Mouse (Mus musculus): Measurements from ENCODE around the gene Piga.

Piga gene

GRCm38 (mm10) chrX:164419471-164419939, at the start of gene Piga:
TSS of gene Piga (plus strand) at chrX:164419787.
- DNase-seq, result peak; percentile 89 to 92

GRCm38 (mm10) chrX:164370576-164370975, 49.0 kb upstream of the Piga start:
- no peak for DNase-seq

- no peak for DNase-seq
Measured at GRCm38 (mm10) chrX:164373081-164373480, 46.5 kb upstream of the Piga start, which contains the start of gene Vegfd. TSS of gene Vegfd (plus strand) at chrX:164373378.

- DNase-seq, result no peak
Measured at GRCm38 (mm10) chrX:164374586-164374985, 45.0 kb upstream of the Piga start.

- no peak for DNase-seq
Measured at GRCm38 (mm10) chrX:164379721-164380120, 39.9 kb upstream of the Piga start.

GRCm38 (mm10) chrX:164381618-164382408, 37.8 kb upstream of the Piga start:
- peak; percentile 61 to 79 for DNase-seq

- DNase-seq, result no peak
Measured at GRCm38 (mm10) chrX:164394091-164394490, 25.5 kb upstream of the Piga start.

- DNase-seq, result no peak
Measured at GRCm38 (mm10) chrX:164398456-164398855, 21.1 kb upstream of the Piga start.

GRCm38 (mm10) chrX:164405080-164405649, 14.4 kb upstream of the Piga start:
- DNase-seq, result no peak

GRCm38 (mm10) chrX:164406133-164407022, 13.2 kb upstream of the Piga start:
- DNase-seq, result no peak

- no peak for DNase-seq
Measured at GRCm38 (mm10) chrX:164408301-164408927, 11.2 kb upstream of the Piga start.

- DNase-seq, result no peak
Measured at GRCm38 (mm10) chrX:164410562-164410961, 9.0 kb upstream of the Piga start.

GRCm38 (mm10) chrX:164416803-164417202, 2.8 kb upstream of the Piga start:
- DNase-seq, result no peak

- DNase-seq, result no peak
Measured at GRCm38 (mm10) chrX:164418008-164418407, 1.6 kb upstream of the Piga start.

- DNase-seq, result no peak
Measured at GRCm38 (mm10) chrX:164419955-164420354, 368 bp downstream of the Piga start.

GRCm38 (mm10) chrX:164420518-164420917, 931 bp downstream of the Piga start:
- DNase-seq, result no peak

- no peak for DNase-seq
Measured at GRCm38 (mm10) chrX:164424821-164425220, 5.2 kb downstream of the Piga start.

- no peak for DNase-seq
Measured at GRCm38 (mm10) chrX:164427295-164427694, 7.7 kb downstream of the Piga start.

- DNase-seq, result no peak
Measured at GRCm38 (mm10) chrX:164428224-164428623, 8.6 kb downstream of the Piga start.

- DNase-seq, result no peak
Measured at GRCm38 (mm10) chrX:164430621-164431020, 11.0 kb downstream of the Piga start.

GRCm38 (mm10) chrX:164431133-164431532, 11.5 kb downstream of the Piga start:
- no peak for DNase-seq

GRCm38 (mm10) chrX:164431541-164431940, 12.0 kb downstream of the Piga start:
- DNase-seq, result no peak

- DNase-seq, result no peak
Measured at GRCm38 (mm10) chrX:164432682-164433081, 13.1 kb downstream of the Piga start.
